Mouse (Mus musculus) WW6 (cell line): ENCODE measurements around the gene Tmem97.
"Not testable (repeated sequence)": the region's sequence is repeated elsewhere in the genome, so short reads cannot be mapped to it uniquely, and the experiment has no call there.

Source experiments
- DNase-seq: peaks from one replicate; pipeline ENCODE4 v3.0.0-alpha.2; 2013; ENCODE audit warnings: low read depth, low spot score

Gene Tmem97

DNA sequence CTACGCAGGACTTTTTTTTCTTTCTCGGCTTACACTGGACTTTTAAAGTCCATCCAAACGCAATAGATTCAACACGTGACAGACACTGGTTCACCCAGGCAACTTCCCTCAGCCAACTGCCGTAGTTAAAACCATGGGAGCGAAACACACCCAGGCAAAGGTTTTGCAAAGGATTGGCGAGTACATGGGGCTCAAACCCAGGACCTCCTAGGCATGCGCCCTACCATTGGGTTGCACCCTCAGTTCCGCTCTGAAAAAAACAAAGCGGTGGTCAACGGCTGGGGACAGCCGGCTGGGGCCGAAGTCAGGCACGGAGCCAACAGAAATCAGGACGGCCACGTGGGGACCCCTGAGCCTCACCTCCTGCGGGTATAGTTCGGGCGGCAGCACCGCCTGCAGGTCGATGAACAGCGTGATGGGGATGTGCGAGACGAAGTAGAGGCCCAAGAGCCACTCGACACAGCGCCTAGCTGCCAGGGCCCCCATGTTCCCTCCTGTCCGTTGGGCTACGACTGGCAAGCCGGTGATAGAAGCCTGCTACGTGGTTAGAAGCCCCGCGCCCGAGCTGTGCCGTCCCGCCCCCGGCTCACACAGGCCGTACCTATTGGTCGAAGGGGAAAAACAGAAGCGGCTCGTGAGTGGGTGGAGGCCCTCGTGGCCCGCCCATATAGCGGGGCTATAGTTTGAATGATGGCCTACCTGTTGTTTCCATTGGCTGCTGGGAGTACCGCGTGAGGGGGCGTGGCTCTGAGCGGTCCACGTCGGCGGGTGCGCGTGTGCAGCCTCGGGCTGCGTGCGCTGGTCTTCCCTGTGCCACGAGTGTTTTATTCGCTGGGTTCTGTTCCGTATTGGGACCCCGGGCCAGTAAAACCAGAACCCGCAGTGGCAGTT is at the start of gene Tmem97:
Gene Tmem97 (minus strand): TSS at position 610 of the 891 bp plus-strand sequence.
- DNase-seq, result peak; percentile 97

GRCm38 (mm10) chr11:78600051-78600450 is 49.5 kb upstream of the Tmem97 start:
- DNase-seq, result no peak

- DNase-seq, result no peak
These were observed 48.3 kb upstream of the Tmem97 start for GRCm38 (mm10) chr11:78598763-78599415.

DNA sequence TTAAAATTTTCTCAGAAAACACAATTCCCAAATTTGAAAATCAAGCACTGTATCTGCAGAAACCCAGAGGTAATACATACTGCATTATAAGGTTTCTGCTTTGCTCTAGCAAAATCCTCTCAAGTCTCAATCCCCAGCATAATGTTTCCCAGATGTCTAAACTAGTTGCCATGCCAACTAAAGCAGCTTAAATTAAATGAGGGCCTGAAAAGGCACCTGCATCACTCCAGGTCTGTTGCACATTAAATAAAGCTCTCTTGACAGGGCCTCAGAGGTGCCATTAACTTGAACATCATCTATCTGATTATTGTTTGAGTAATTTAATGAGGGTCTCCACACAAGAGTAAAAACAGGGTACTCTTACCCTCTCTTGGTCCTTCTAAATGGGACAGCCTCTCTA is 46.2 kb upstream of the Tmem97 start:
- DNase-seq, result no peak

DNA sequence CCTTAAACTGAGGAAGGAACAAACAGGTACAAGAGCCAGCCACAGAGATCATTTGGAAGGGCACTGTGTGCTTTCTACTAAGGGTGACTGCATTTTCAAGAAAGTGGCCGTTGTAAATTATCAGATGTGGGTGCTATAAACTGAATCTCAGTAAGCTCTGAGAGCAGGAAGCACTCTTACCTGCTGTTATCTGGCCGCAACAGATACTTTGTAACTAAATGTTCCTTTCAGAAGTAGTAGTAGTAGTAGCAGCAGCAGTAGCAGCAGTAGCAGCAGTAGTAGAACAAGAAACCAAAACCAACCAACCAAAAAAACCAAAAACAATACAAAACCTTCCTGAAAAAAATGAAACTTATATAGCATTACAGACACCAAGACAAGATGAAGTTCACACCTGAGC is 45.2 kb upstream of the Tmem97 start:
- DNase-seq, result no peak

- DNase-seq, result no peak
These were observed 43.8 kb upstream of the Tmem97 start for GRCm38 (mm10) chr11:78594271-78594964.

DNA sequence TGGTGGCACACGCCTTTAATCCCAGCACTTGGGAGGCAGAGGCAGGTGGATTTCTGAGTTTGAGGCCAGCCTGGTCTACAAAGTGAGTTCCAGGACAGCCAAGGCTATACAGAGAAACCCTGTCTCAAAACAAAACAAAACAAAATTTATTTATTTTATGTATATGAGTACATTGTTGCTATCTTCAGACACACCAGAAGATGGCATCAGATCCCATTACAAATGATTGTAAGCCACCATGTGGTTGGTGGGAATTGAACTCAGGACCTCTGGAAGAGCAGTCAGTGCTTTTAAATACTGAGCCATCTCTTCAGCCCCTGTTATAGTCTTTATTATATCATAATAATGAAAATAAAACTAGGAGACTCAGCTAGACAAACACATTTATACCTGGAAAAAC is 37.1 kb upstream of the Tmem97 start:
- DNase-seq, result not testable (repeated sequence)

DNA sequence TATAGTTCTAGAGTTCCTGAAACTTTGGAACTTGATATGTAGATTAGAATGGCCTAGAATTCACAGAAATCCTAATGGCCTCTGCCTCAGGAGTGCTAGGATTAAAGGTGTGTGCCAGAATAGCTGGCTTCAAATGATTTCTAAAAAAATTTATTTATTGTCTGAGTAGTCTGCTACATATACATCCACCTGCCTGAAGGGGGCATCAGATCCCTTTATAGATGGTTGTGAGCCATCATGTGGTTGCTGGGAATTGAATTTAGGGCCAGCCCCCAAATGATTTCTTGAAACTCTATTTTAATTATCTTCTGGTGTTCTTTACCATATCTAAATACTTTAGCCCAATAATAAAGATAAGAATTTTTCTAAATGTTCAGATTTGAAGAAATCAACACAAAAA is 35.5 kb upstream of the Tmem97 start:
- DNase-seq, result no peak

DNA sequence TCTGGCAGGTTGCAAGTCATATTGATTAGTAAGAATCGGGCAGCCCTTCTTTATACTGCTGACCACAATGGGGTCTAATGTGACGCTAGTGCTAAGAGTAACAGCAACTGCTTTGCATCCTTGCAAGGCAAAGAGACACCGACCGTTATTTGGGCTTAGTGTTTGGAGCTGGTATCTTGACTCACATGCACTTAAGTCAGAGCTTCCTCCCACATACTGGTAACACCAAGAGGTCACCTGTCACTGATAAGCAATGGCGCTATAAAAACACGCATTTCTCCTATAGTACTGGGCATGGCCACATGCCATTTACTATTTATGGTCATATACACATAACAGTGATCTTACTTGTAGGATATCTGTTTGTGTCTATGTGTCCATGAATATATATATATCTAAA is 32.3 kb upstream of the Tmem97 start:
- no peak for DNase-seq

DNA sequence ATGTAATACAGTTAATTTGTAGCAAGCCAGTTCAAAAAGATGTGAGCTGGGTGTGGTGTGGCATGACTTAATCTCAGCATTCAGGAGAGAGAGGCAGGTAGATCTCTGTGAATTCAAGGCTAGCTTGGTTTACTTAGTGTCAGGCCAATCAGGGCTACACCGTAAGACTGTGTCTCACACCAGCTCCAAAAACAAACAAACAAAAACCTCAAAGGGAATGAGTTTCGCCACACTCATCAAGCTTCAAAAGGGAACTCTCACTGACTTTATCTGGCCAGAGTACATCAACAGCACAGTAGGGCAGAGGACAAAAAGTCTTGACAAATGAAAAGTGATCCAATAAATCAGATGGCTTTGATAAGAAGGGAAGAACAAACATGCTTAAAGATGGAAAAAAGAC is 24.4 kb upstream of the Tmem97 start:
- DNase-seq, result no peak

- DNase-seq, result no peak
These were observed 24.0 kb upstream of the Tmem97 start for GRCm38 (mm10) chr11:78574536-78574935.

- not testable (repeated sequence) for DNase-seq
These were observed 23.5 kb upstream of the Tmem97 start for GRCm38 (mm10) chr11:78574031-78574430.

- no peak for DNase-seq
These were observed 21.3 kb upstream of the Tmem97 start for GRCm38 (mm10) chr11:78571854-78572253.

DNA sequence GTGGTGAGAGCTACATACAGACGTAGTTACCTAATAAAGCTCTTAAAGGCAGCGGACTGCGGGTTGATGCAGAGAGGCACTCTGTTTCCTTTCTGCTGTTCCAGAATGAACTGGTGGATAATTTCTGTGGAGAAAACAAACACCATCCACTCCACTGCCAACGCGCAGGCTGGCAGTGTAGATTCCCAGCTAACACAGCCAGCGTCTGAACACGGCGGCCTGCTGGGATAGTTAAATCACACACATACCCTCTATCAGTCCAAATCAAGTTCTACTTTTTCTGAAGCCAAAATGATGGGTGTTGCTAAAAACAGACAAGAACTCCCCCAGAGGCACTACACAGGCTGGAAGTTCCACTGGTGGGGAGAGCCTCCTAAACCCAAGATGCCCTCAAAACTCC is 20.9 kb upstream of the Tmem97 start:
- DNase-seq, result no peak

GRCm38 (mm10) chr11:78569806-78570205 is 19.2 kb upstream of the Tmem97 start:
- DNase-seq, result no peak

GRCm38 (mm10) chr11:78568827-78569226 is 18.2 kb upstream of the Tmem97 start:
- DNase-seq, result no peak

DNA sequence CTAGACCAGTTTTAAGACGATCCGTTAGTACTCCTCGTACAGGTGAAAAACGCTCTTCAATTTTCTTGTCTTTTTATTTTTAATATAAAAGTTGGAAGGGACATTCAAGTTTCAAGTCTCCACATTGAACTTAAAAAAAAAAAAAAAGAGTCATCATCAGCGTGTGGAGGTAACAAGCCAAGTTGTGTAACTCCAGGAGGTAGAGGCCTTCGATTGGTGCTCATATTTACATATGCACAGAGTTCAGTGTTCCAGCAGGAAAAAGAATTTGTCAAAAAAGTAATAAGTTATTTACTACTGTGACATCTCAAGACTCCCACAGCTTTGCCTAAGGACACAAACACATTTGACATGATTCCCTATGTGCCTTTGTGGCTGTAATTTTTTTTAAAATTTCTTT is 17.0 kb upstream of the Tmem97 start:
- no peak for DNase-seq

DNA sequence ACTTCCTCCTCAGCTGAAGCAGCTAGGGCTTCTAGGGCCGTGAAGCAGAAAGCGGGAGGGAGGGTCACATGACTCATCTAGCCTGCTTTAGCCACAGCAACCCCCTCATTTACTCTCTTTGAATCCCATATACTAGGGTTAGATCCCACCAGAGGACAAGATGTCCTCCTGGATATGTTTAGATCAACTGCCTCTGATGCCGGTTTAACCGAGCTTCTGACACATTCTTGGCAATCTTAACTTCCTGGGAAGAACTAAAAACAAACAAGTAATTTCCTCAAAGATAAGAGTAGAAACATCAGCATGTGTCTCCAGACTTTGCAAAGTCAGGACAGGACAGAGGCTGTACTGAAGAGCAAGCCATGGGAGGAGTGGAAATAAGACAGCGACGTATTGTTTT is 16.2 kb upstream of the Tmem97 start:
- no peak for DNase-seq

DNA sequence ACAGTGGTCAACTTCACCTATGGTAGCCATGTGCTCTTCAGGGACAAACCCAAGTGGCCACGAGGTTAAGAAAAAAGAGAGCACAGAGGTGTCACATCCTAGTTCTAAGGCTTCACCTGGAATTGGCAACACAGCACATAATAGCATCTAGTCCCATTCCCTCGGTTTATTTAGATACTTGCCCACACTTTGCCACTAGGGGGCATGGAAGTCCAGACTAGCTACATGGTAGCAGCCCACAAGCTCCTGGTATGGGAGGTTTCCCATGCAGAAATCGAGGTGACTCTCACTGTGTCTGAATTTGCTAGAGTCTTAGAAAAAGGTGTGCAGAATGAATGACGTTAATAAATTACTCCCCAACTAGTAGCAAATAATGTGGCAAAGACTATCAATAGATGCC is 9.9 kb upstream of the Tmem97 start:
- DNase-seq, result no peak

- no peak for DNase-seq
These were observed 6.7 kb upstream of the Tmem97 start for GRCm38 (mm10) chr11:78557241-78557640.

- no peak for DNase-seq
These were observed 5.5 kb upstream of the Tmem97 start for GRCm38 (mm10) chr11:78556070-78556469.

- no peak for DNase-seq
These were observed 5.0 kb upstream of the Tmem97 start for GRCm38 (mm10) chr11:78555623-78556022.

DNA sequence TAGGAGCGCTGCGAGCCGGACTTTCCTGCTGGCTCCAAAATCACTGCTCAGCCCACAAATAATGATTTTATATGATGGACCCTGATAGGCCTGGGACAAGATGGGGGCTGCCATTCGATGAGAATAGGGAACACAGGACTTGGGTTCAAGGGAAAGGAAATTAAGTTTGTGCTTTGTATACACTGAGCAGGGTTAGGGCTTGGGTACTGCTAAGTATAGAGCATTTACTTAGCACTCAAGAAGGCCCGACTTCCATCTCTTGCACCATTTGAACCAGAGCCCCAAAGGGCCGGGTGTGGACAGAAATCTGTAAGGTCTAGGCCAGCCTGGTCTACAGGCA is 452 bp upstream of the Tmem97 start:
- no peak for DNase-seq
